Mouse (Mus musculus) cerebellum, adult 8-10 months (tissue): Measurements from ENCODE around the gene Zfp677.
"Not testable (repeated sequence)": the region's sequence is repeated elsewhere in the genome, so short reads cannot be mapped to it uniquely, and the experiment has no call there.

ENCODE experiments used
- DNase-seq: peaks from one replicate; pipeline ENCODE4 v3.0.0; 2022

Zfp677 gene

GRCm38 (mm10) chr17:21383391-21384056, at the start of gene Zfp677:
Gene Zfp677 (plus strand): TSS chr17:21383748.
- peak; percentile 30 for DNase-seq

GRCm38 (mm10) chr17:21368018-21368417, 15.5 kb upstream of the Zfp677 start:
- DNase-seq, result not testable (repeated sequence)

GRCm38 (mm10) chr17:21369925-21370719, 13.4 kb upstream of the Zfp677 start:
- DNase-seq, result no peak

- no peak for DNase-seq
These were observed 8.2 kb upstream of the Zfp677 start for GRCm38 (mm10) chr17:21375311-21375710.

GRCm38 (mm10) chr17:21384057-21384411, 486 bp downstream of the Zfp677 start:
- no peak for DNase-seq

GRCm38 (mm10) chr17:21422664-21423599, 39.4 kb downstream of the Zfp677 start, which contains the start of gene Zfp54:
Gene Zfp54 (plus strand): TSS chr17:21423227.
- peak; percentile 28 for DNase-seq

GRCm38 (mm10) chr17:21438806-21439400, 55.4 kb downstream of the Zfp677 start:
- DNase-seq, result not testable (repeated sequence)
